Mouse (Mus musculus) thymus, adult 2 months (tissue): Measurements from ENCODE around the gene Kcnk3. TPM values are rescaled to one million over a fixed set of nuclear protein-coding genes. Genes with fewer than 3 reads are reported as not detected.

ENCODE experiments used
- DNase-seq: peaks from one replicate; pipeline ENCODE4 v3.0.0; 2021
- H3K27ac ChIP-seq: fragments of 200-500 bp; 2 replicates; pipeline ENCODE4 v1.5.1; 2012; ENCODE audit warnings: low read length, control low read depth; ENCODE audit not compliant: control insufficient read depth, insufficient read depth
- H3K27me3 ChIP-seq: fragments of 200-500 bp; 2 replicates; pipeline ENCODE4 v1.6.1; 2012; ENCODE audit warnings: mild to moderate bottlenecking, low read length, moderate library complexity, mixed read lengths; ENCODE audit not compliant: control insufficient read depth, insufficient read depth
- H3K36me3 ChIP-seq: fragments of 200-500 bp; 2 replicates; pipeline ENCODE4 v1.6.1; 2012; ENCODE audit warnings: mild to moderate bottlenecking, low read length, moderate library complexity; ENCODE audit not compliant: control insufficient read depth, insufficient read depth
- H3K4me1 ChIP-seq: fragments of 200-500 bp; replicated peaks from 2 replicates; pipeline ENCODE4 v1.6.1; 2012; ENCODE audit warnings: low read length; ENCODE audit not compliant: control insufficient read depth, insufficient read depth
- H3K4me3 ChIP-seq: fragments of 200-500 bp; 2 replicates; pipeline ENCODE4 v1.5.1; 2012; ENCODE audit warnings: mild to moderate bottlenecking, low read length, control low read depth, moderate library complexity; ENCODE audit not compliant: control insufficient read depth, insufficient read depth
- CTCF ChIP-seq: fragments of 200-500 bp; IDR thresholded peaks from 2 replicates; pipeline ENCODE4 v1.5.1; 2012; ENCODE audit warnings: mild to moderate bottlenecking, control low read depth, low read length, moderate library complexity, borderline replicate concordance; ENCODE audit not compliant: control insufficient read depth, poor library complexity, insufficient read depth; ENCODE audit errors: extremely low read depth
- POLR2A ChIP-seq: fragments of 200-500 bp; IDR thresholded peaks from 2 replicates; pipeline ENCODE4 v1.6.1; 2012; ENCODE audit warnings: mild to moderate bottlenecking, low read length, control low read depth, moderate library complexity; ENCODE audit not compliant: control insufficient read depth, poor library complexity, insufficient read depth; ENCODE audit errors: extremely low read depth
- WGBS: fragments of 180-500 bp; shearing (Covaris S2); methylation state at CpG from one replicate; pipeline ENCODE4 v1.1.7; 2018; 5-methylcytosine and 5-hydroxymethylcytosine counted together
- polyA plus RNA-seq: library from polyadenylated mRNA; depleted of rRNA; stranded (reverse); fragments of >200 nt; gene quantifications from 2 replicates; pipeline ENCODE4 v1.2.3, GENCODE M21; 2012

The Kcnk3 gene
- polyA plus RNA-seq, 1 experiment = 27.7 TPM

GRCm38 (mm10) chr5:30576233-30576632 is 11.7 kb upstream of the Kcnk3 start:
- Histone ChIP-seq H3K36me3 (no peaks in the 10 kb centered on the region), H3K4me3 (no peak overlapping the region), H3K27me3 (no peaks in the 10 kb centered on the region), H3K4me1 (no peaks in the 10 kb centered on the region), H3K27ac (no peak overlapping the region)
- WGBS = 76% methylated on average over 7 of the region's 7 CpGs
- TF ChIP-seq CTCF = no peak
- no peak for TF ChIP-seq POLR2A
- no peak for DNase-seq

GRCm38 (mm10) chr5:30577251-30577650 is 10.7 kb upstream of the Kcnk3 start:
- Histone ChIP-seq H3K36me3 (no peaks in the 10 kb centered on the region), H3K27me3 (no peaks in the 10 kb centered on the region), H3K4me3 (no peak overlapping the region), H3K4me1 (no peaks in the 10 kb centered on the region), H3K27ac (no peak overlapping the region)
- DNase-seq = no peak
- TF ChIP-seq POLR2A (no peak), CTCF (no peak)
- 83% methylated on average over 9 of the region's 9 CpGs for WGBS

GRCm38 (mm10) chr5:30577654-30578310 is 10.2 kb upstream of the Kcnk3 start:
- H3K27ac ChIP-seq = no peak overlapping the region
- WGBS = 88% methylated on average over 12 of the region's 12 CpGs

GRCm38 (mm10) chr5:30578445-30579080 is 9.4 kb upstream of the Kcnk3 start:
- Histone ChIP-seq H3K4me1 (no peaks in the 10 kb centered on the region), H3K27ac (no peak overlapping the region), H3K36me3 (no peaks in the 10 kb centered on the region), H3K27me3 (no peaks in the 10 kb centered on the region), H3K4me3 (no peak overlapping the region)
- WGBS = 81% methylated on average over 6 of the region's 6 CpGs
- DNase-seq = no peak
- TF ChIP-seq POLR2A = no peak
- no peak for TF ChIP-seq CTCF

More at GRCm38 (mm10) chr5:30577654-30578310, 10.2 kb upstream of the Kcnk3 start:
- H3K4me1 ChIP-seq = no peaks in the 10 kb centered on the region
- no peaks in the 10 kb centered on the region for H3K36me3 ChIP-seq
- no peak overlapping the region for H3K4me3 ChIP-seq
- TF ChIP-seq POLR2A (no peak), CTCF (no peak)
- no peak for DNase-seq
- no peaks in the 10 kb centered on the region for H3K27me3 ChIP-seq

- WGBS = 72% methylated on average over 6 of the region's 6 CpGs
- H3K27me3 ChIP-seq = no peaks in the 10 kb centered on the region
- TF ChIP-seq CTCF = no peak
- TF ChIP-seq POLR2A = no peak
- H3K4me3 ChIP-seq = no peak overlapping the region
- no peak for DNase-seq
- no peaks in the 10 kb centered on the region for H3K36me3 ChIP-seq
- no peak overlapping the region for H3K27ac ChIP-seq
- H3K4me1 ChIP-seq = no peaks in the 10 kb centered on the region
These were observed 7.2 kb upstream of the Kcnk3 start for GRCm38 (mm10) chr5:30580725-30581124.

GRCm38 (mm10) chr5:30582017-30582416 is 6.0 kb upstream of the Kcnk3 start:
- TF ChIP-seq POLR2A (no peak), CTCF (no peak)
- Histone ChIP-seq H3K4me1 (no peaks in the 10 kb centered on the region), H3K27me3 (no peaks in the 10 kb centered on the region), H3K4me3 (no peak overlapping the region), H3K27ac (no peak overlapping the region), H3K36me3 (no peaks in the 10 kb centered on the region)
- 95% methylated on average over 5 of the region's 5 CpGs for WGBS
- no peak for DNase-seq

GRCm38 (mm10) chr5:30586616-30587015 is 1.4 kb upstream of the Kcnk3 start:
- Histone ChIP-seq H3K27ac (no peak overlapping the region), H3K4me1 (no peaks in the 10 kb centered on the region), H3K4me3 (no peak overlapping the region), H3K36me3 (no peaks in the 10 kb centered on the region), H3K27me3 (peaks cover 3% of the 10 kb centered on the region; the same call in 1 of the 2 replicates)
- TF ChIP-seq POLR2A = no peak
- TF ChIP-seq CTCF = no peak
- 85% methylated on average over 3 of the region's 3 CpGs for WGBS
- no peak for DNase-seq
